Mouse (Mus musculus): ENCODE results near the gene Tbc1d22a.

GRCm38 (mm10) chr15:86326341-86326740 lies 112.1 kb downstream of the Tbc1d22a start:
- TF ChIP-seq CTCF (IDR thresholded peaks at IDR 0.05; ENCODE audit: control insufficient read depth, insufficient read depth, insufficient replicate concordance, low read depth, low read length) (no peak), POLR2A (IDR thresholded peaks at IDR 0.05; ENCODE audit: control insufficient read depth, low read depth, low read length) (no peak)

Data from testis, adult 2 months (tissue).